Mouse (Mus musculus) left cerebral cortex, adult 2 months (tissue): ENCODE results near the gene Cttnbp2nl. TPM values are rescaled to one million over a fixed set of nuclear protein-coding genes. Genes with fewer than 3 reads are reported as not detected.

ENCODE experiments used
- DNase-seq, 2 experiments: peaks; one replicate each; pipeline ENCODE4 v3.0.0; 2021 to 2022; ENCODE audit warnings: low spot score in 2 of 2, mixed read lengths in 1 of 2; ENCODE audit errors: extremely low spot score in 1 of 2
- H3K27ac ChIP-seq: fragments of 200-600 bp; 2 replicates; pipeline ENCODE4 v1.8.1; 2022
- H3K4me3 ChIP-seq: fragments of 200-600 bp; 2 replicates; pipeline ENCODE4 v1.8.1; 2022
- CTCF ChIP-seq: fragments of 200-600 bp; IDR thresholded peaks from 2 replicates; pipeline ENCODE4 v1.8.1; 2022; ENCODE audit warnings: antibody characterized with exemption, mild to moderate bottlenecking, moderate library complexity
- intact Hi-C: fragments of 180-260 bp; cut with DNase I; formaldehyde crosslinking; loops from one replicate; pipeline ENCODE4 v1.15.1; 2025
- total RNA-seq, 2 experiments: library from RNA; stranded (reverse); gene quantifications; 2 replicates each; pipeline ENCODE4 v1.2.3; 2021

The Cttnbp2nl gene
- total RNA-seq, 2 experiments from 2014 or later = 23.8 to 27.9 TPM

DNA sequence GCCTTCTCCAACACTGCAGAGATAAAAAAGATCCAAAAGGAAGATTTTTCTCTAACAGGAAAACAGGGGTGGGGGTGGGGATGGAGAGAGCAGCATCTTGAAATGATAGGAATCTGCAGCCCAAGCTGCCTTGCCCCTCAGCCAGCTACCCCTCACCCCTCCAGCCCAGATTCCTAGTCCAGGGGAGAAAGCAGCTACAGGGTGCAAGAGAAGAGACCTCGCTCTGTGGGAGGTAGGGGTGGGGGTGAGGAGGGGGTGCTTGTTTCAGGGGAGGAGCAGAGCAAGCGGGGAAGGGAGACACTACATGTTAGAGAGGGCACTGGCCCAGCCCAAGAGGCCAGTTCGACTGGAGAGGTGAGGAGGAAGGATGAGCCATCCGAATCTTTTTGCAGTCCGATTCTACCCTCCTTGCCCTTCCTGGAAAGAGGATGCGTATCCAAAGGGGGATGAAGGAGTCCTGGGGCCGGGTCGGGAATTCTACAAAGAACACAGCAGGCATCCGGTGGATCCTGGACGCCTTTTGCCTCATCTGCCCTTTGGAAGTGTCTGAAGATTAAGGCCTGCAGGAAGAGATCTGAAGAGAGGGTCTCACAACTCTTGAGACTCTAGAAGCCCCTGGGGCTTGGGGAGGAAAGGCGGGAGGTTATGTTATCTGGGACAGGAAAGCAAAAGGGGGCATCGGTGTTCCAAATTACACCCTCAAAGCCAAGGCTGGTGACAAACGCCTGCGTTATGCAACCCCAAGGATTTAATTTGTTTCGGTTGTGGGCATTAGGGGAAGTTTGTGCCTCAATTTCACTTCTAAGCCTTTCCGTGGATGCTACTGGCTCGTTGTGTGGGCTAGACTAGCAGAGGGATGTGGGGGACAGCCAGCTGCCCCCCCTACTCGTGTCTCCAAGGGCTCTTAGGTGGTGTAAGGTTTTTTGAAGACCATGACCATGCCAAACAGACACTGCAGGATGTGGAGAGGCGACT is 92.6 kb downstream of the Cttnbp2nl start:
- Histone ChIP-seq H3K27ac (no peak overlapping the region), H3K4me3 (no peak overlapping the region)
- TF ChIP-seq CTCF = no peak
- intact Hi-C loops = loop anchor here (5.0 kb wide), 1 partner anchor 183 kb away; no protein-coding TSS in a partner anchor
- no peak for DNase-seq

DNA sequence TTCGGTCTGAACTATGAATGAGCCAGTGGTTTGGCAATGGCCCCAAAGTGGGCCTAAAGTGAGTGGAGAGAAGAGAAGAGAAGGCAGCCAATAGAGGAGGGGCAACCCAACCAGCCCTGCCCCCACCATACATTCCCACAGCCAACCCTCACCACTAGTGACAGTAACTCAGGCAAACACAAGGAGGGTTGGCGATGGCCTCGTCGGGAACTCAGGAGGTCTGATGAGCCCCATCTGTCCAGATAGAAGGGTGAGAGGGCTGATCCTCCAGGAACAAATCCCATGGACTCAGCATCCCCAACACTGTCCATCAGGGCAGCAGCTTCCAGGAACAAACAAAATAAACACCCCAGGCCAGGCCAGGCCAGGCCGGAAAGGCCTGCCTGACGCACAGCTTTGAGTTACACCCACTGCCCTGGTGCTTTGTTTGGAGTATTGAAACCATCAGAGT is 96.8 kb downstream of the Cttnbp2nl start:
- no peak for DNase-seq
- H3K27ac ChIP-seq = no peak overlapping the region
- TF ChIP-seq CTCF = no peak
- intact Hi-C loops = no loop called here
- no peak overlapping the region for H3K4me3 ChIP-seq

GRCm38 (mm10) chr3:104954551-104954950 is 98.4 kb downstream of the Cttnbp2nl start:
- Histone ChIP-seq H3K4me3 (no peak overlapping the region), H3K27ac (no peak overlapping the region)
- DNase-seq = no peak
- no peak for TF ChIP-seq CTCF
- intact Hi-C loops = no loop called here

DNA sequence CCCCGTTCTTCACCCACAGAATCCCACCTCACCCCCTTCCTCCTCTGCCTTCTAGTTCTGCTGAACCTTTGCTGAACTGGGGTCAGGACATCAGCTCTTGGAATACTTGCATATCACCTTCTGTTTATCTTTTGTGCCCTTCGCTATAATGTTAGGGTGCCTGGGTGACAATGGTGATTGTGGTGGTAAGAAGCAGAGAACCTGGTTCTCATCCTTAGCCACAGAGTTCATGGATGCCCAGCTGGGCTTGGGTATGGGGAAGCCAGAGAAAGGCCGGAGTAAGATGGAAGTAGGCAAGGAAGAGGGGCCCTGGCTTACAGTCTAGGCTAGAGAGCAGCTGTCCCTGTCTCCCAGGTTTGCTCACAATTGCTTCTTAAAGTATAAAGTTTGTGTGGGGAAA is 98.8 kb downstream of the Cttnbp2nl start:
- no peak overlapping the region for H3K27ac ChIP-seq
- DNase-seq = no peak
- no peak for TF ChIP-seq CTCF
- intact Hi-C loops = no loop called here
- H3K4me3 ChIP-seq = no peak overlapping the region

DNA sequence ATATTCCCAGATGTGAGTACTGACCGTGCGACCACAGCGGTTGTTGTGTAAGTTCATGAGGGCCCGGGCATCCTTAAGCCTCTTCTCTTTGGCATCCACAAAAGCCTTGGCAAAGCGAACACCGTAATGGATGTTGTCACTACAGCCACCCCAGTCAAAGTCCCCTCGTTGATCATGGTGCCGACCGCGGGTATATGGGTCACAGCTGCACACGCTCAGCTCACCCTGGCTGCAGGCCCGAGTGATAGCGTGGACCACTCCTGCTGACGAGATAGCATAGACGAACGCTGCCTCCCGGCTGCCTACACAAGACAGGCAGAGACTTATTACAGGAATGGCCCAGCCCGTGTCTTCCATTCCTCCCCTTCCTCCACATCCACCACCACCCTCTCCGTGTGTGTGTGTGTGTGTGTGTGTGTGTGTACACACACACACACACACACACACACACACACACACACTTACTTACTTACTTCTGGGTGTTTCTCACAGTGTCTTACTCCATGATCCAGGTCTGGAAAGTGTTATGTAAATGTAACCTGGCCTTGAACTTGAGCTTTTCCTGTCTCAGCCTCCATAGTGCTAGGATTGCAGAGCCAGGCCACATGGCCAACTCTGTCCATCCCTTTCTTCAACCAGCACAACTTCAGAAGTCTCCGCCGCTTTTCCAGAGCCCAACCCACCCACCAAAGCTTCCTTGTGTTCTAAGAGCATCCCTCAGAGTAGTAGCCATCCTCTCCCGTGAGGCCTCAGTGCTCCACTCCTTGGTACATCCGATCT is 99.9 kb downstream of the Cttnbp2nl start:
- intact Hi-C loops = no loop called here
- Histone ChIP-seq H3K4me3 (no peak overlapping the region), H3K27ac (no peak overlapping the region)
- DNase-seq = no peak
- TF ChIP-seq CTCF = no peak

Other genes starting within 250 kb of the Cttnbp2nl start
- gene Mov10, start 234.6 kb downstream of the Cttnbp2nl start, total RNA-seq = 10 to 100 TPM; 10.5 to 10.9 TPM
- gene St7l, start 189.1 kb downstream of the Cttnbp2nl start, total RNA-seq = 10 to 100 TPM; 36.2 to 40.5 TPM
- gene Capza1, start 188.6 kb downstream of the Cttnbp2nl start, total RNA-seq = 10 to 100 TPM; 35.1 to 39.8 TPM
- gene Wnt2b, start 91.2 kb downstream of the Cttnbp2nl start, total RNA-seq = 1 to 10 TPM; 2.0 to 2.3 TPM
- not detected for gene 4930564D02Rik, start 13.7 kb upstream of the Cttnbp2nl start, total RNA-seq